Mouse (Mus musculus): ENCODE results near the gene H2al1e.

GRCm38 (mm10) chrX:11345762-11346161 is 34.0 kb downstream of the H2al1e start:
- TF ChIP-seq CTCF (IDR thresholded peaks at IDR 0.05; ENCODE audit: low read depth, low read length), result no peak
- TF ChIP-seq POLR2A (IDR thresholded peaks at IDR 0.05; ENCODE audit: insufficient read depth, low read length), result no peak
